Mouse (Mus musculus) heart, embryonic 16.5 days (tissue): ENCODE measurements around the gene Tecta. TPM values are rescaled to one million over a fixed set of nuclear protein-coding genes. Genes with fewer than 3 reads are reported as not detected.

ENCODE experiments used
- ATAC-seq: fragments of 200-750 bp; cut with Nextera tagmentation; replicated peaks from 2 replicates; pipeline ENCODE4 v1.8.0; 2017; ENCODE audit warnings: moderate number of reproducible peaks; ENCODE audit not compliant: insufficient read depth, low FRiP score; ENCODE audit errors: extremely low read depth
- H3K27ac ChIP-seq: fragments of 300-500 bp; sonication (generic); 2 replicates; pipeline ENCODE4 v1.5.1; 2014; ENCODE audit warnings: mild to moderate bottlenecking, low read length, control low read depth, moderate library complexity
- H3K27me3 ChIP-seq: fragments of 300-500 bp; sonication (generic); 2 replicates; pipeline ENCODE4 v1.6.1; 2014; ENCODE audit warnings: low read length, mixed read lengths; ENCODE audit not compliant: control insufficient read depth, insufficient read depth
- H3K36me3 ChIP-seq: fragments of 300-500 bp; sonication (generic); 2 replicates; pipeline ENCODE4 v1.6.1; 2014; ENCODE audit not compliant: control insufficient read depth, insufficient read depth
- H3K4me1 ChIP-seq: fragments of 300-500 bp; sonication (generic); 2 replicates; pipeline ENCODE4 v1.6.1; 2014; ENCODE audit warnings: low read length, mixed read lengths; ENCODE audit not compliant: control insufficient read depth, insufficient read depth
- H3K4me2 ChIP-seq: fragments of 300-500 bp; sonication (generic); 2 replicates; pipeline ENCODE4 v1.6.1; 2014; ENCODE audit warnings: low read depth, mild to moderate bottlenecking, control low read depth, low read length
- H3K4me3 ChIP-seq: fragments of 300-500 bp; sonication (generic); 2 replicates; pipeline ENCODE4 v1.5.1; 2014; ENCODE audit warnings: mild to moderate bottlenecking, control low read depth, low read length
- H3K9ac ChIP-seq: fragments of 300-500 bp; sonication (generic); 2 replicates; pipeline ENCODE4 v1.6.1; 2014; ENCODE audit warnings: low read length, control low read depth
- H3K9me3 ChIP-seq: fragments of 300-500 bp; sonication (generic); replicated peaks from 2 replicates; pipeline ENCODE4 v1.6.1; 2016; ENCODE audit warnings: low read length; ENCODE audit not compliant: control insufficient read depth
- WGBS: fragments of 180-500 bp; shearing (Covaris S2); extraction: QIAGEN DNeasy Blood & Tissue Kit; methylation state at CpG from one replicate; pipeline ENCODE4 v1.1.7; 2014; 5-methylcytosine and 5-hydroxymethylcytosine counted together
- polyA plus RNA-seq: library from polyadenylated mRNA; unstranded; fragments of >200 nt; fragmentation: Nextera tagmentation; extraction: Ambion mirVana; gene quantifications from 2 replicates; pipeline ENCODE4 v1.2.1, GENCODE M21; 2015

Tecta gene
- 0.01 TPM in 1 of 2 replicates, not detected in the other for polyA plus RNA-seq

GRCm38 (mm10) chr9:42399829-42400228, at the start of gene Tecta:
Gene Tecta (minus strand): TSS chr9:42399929.
- no peaks in the 10 kb centered on the region; the same call in 1 of the 2 replicates for H3K4me1 ChIP-seq
- no peaks in the 10 kb centered on the region for H3K36me3 ChIP-seq
- no peak for ATAC-seq
- no peak within 1 kb of the TSS for H3K9ac ChIP-seq
- WGBS: 74% methylated on average over 6 of the region's 6 CpGs
- peaks cover 9% of the 10 kb centered on the region for H3K27me3 ChIP-seq
- H3K9me3 ChIP-seq: no peaks in the 10 kb centered on the region
- H3K4me3 ChIP-seq: no peak within 1 kb of the TSS
- no peak within 1 kb of the TSS for H3K4me2 ChIP-seq
- no peak within 1 kb of the TSS for H3K27ac ChIP-seq

GRCm38 (mm10) chr9:42449043-42449442, 49.3 kb upstream of the Tecta start:
- ATAC-seq: no peak
- 92% methylated on average over 6 of the region's 6 CpGs for WGBS
- H3K4me1 ChIP-seq: no peaks in the 10 kb centered on the region; the same call in 1 of the 2 replicates
- no peak overlapping the region for H3K9ac ChIP-seq
- no peak overlapping the region for H3K27ac ChIP-seq
- H3K9me3 ChIP-seq: no peaks in the 10 kb centered on the region
- no peaks in the 10 kb centered on the region for H3K27me3 ChIP-seq
- no peak overlapping the region for H3K4me3 ChIP-seq
- H3K36me3 ChIP-seq: peaks cover 10% of the 10 kb centered on the region
- H3K4me2 ChIP-seq: no peak overlapping the region

DNA sequence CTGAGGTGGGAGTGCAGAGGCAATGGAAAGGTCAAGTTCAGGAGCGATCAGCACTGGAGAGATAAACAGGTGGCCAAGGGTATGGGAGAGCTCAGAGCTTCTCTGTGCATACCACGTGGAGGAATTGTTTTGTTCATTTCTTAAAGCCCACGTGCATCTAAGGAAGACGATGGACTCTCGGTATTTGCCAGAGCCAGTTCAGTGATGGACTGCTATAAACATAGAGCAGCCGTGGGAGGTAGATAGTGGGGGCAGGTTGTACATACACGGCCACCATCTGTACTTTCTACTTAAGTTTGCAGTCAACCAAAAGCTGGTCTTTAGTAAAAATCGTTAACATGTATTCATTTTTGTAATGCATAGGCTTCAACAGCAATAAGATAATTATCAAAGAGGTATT, 42.4 kb upstream of the Tecta start:
- no peak for ATAC-seq
- H3K36me3 ChIP-seq: peaks cover 27% of the 10 kb centered on the region
- WGBS: 86% methylated on average over 8 of the region's 8 CpGs

GRCm38 (mm10) chr9:42441234-42441633, 41.5 kb upstream of the Tecta start:
- 83% methylated on average over 2 of the region's 2 CpGs for WGBS
- H3K4me1 ChIP-seq: no peaks in the 10 kb centered on the region
- no peak overlapping the region for H3K9ac ChIP-seq
- peaks cover 33% of the 10 kb centered on the region for H3K36me3 ChIP-seq
- H3K4me3 ChIP-seq: no peak overlapping the region
- no peak overlapping the region for H3K27ac ChIP-seq
- ATAC-seq: no peak
- H3K27me3 ChIP-seq: no peaks in the 10 kb centered on the region
- H3K9me3 ChIP-seq: no peaks in the 10 kb centered on the region
- no peak overlapping the region for H3K4me2 ChIP-seq

More for the DNA sequence above, 42.4 kb upstream of the Tecta start:
- Histone ChIP-seq H3K4me3 (no peak overlapping the region), H3K4me2 (no peak overlapping the region), H3K9ac (no peak overlapping the region), H3K27ac (no peak overlapping the region), H3K9me3 (no peaks in the 10 kb centered on the region), H3K4me1 (no peaks in the 10 kb centered on the region; the same call in 1 of the 2 replicates), H3K27me3 (no peaks in the 10 kb centered on the region)

GRCm38 (mm10) chr9:42439446-42439845, 39.7 kb upstream of the Tecta start:
- Histone ChIP-seq H3K4me3 (no peak overlapping the region), H3K36me3 (peaks cover 33% of the 10 kb centered on the region), H3K9ac (no peak overlapping the region), H3K4me2 (no peak overlapping the region), H3K4me1 (no peaks in the 10 kb centered on the region), H3K27me3 (no peaks in the 10 kb centered on the region), H3K27ac (no peak overlapping the region), H3K9me3 (no peaks in the 10 kb centered on the region)
- no peak for ATAC-seq
- WGBS: 65% methylated on average over 4 of the region's 4 CpGs

- Histone ChIP-seq H3K4me2 (no peak overlapping the region), H3K36me3 (peaks cover 6% of the 10 kb centered on the region; the same call in 1 of the 2 replicates), H3K27ac (no peak overlapping the region), H3K4me3 (no peak overlapping the region), H3K9me3 (no peaks in the 10 kb centered on the region), H3K27me3 (no peaks in the 10 kb centered on the region), H3K4me1 (no peaks in the 10 kb centered on the region), H3K9ac (no peak overlapping the region)
- ATAC-seq: no peak
- 88% methylated on average over 2 of the region's 2 CpGs for WGBS
These were observed 32.4 kb upstream of the Tecta start for GRCm38 (mm10) chr9:42432155-42432554.

- H3K4me1 ChIP-seq: no peaks in the 10 kb centered on the region
- H3K4me2 ChIP-seq: no peak overlapping the region
- whole genome bisulfite sequencing: 85% methylated on average over 2 of the region's 2 CpGs
- no peak overlapping the region for H3K27ac ChIP-seq
- no peaks in the 10 kb centered on the region for H3K9me3 ChIP-seq
- no peak overlapping the region for H3K4me3 ChIP-seq
- H3K36me3 ChIP-seq: peaks cover 2% of the 10 kb centered on the region; the same call in 1 of the 2 replicates
- H3K9ac ChIP-seq: no peak overlapping the region
- H3K27me3 ChIP-seq: no peaks in the 10 kb centered on the region
- ATAC-seq: no peak
These were observed 31.9 kb upstream of the Tecta start for GRCm38 (mm10) chr9:42431606-42432005.

GRCm38 (mm10) chr9:42428060-42428924, 28.6 kb upstream of the Tecta start:
- no peak overlapping the region for H3K4me3 ChIP-seq
- peak; percentile 61 for ATAC-seq
- no peaks in the 10 kb centered on the region; the same call in 1 of the 2 replicates for H3K36me3 ChIP-seq
- H3K9ac ChIP-seq: no peak overlapping the region
- H3K4me2 ChIP-seq: peak overlapping the region; percentile 8; the same call in 1 of the 2 replicates
- H3K4me1 ChIP-seq: no peaks in the 10 kb centered on the region
- no peaks in the 10 kb centered on the region for H3K27me3 ChIP-seq
- WGBS: 63% methylated on average over 12 of the region's 12 CpGs
- peak overlapping the region; percentile 30; the same call in 1 of the 2 replicates for H3K27ac ChIP-seq
- H3K9me3 ChIP-seq: no peaks in the 10 kb centered on the region

GRCm38 (mm10) chr9:42426661-42427358, 27.1 kb upstream of the Tecta start:
- Histone ChIP-seq H3K4me2 (no peak overlapping the region), H3K4me3 (no peak overlapping the region), H3K27me3 (no peaks in the 10 kb centered on the region), H3K27ac (no peak overlapping the region), H3K4me1 (no peaks in the 10 kb centered on the region), H3K9me3 (no peaks in the 10 kb centered on the region), H3K36me3 (no peaks in the 10 kb centered on the region; the same call in 1 of the 2 replicates), H3K9ac (no peak overlapping the region)
- no peak for ATAC-seq
- WGBS: 58% methylated on average over 10 of the region's 10 CpGs
